Mouse (Mus musculus) forebrain, embryonic 10.5 days (tissue): Measurements from ENCODE around the gene Nipsnap3b. TPM values are rescaled to one million over a fixed set of nuclear protein-coding genes. Genes with fewer than 3 reads are reported as not detected.

Experiments
- DNase-seq: peaks from one replicate; pipeline ENCODE4 v3.0.0-alpha.2; 2017; ENCODE audit warnings: low spot score; ENCODE audit errors: extremely low spot score
- H3K27ac ChIP-seq: fragments of 300-500 bp; sonication (generic); 2 replicates; pipeline ENCODE4 v1.5.1; 2016; ENCODE audit warnings: mild to moderate bottlenecking
- H3K27me3 ChIP-seq: fragments of 300-500 bp; sonication (generic); 2 replicates; pipeline ENCODE4 v1.6.1; 2016; ENCODE audit warnings: mild to moderate bottlenecking; ENCODE audit not compliant: poor library complexity, severe bottlenecking
- H3K36me3 ChIP-seq: fragments of 300-500 bp; sonication (generic); replicated peaks from 2 replicates; pipeline ENCODE4 v1.6.1; 2016; ENCODE audit warnings: mild to moderate bottlenecking, moderate library complexity
- H3K4me1 ChIP-seq: fragments of 300-500 bp; sonication (generic); 2 replicates; pipeline ENCODE4 v1.6.1; 2016
- H3K4me3 ChIP-seq: fragments of 300-500 bp; sonication (generic); 2 replicates; pipeline ENCODE4 v1.5.1; 2016; ENCODE audit warnings: mild to moderate bottlenecking, moderate library complexity
- H3K9me3 ChIP-seq: fragments of 300-500 bp; sonication (generic); 2 replicates; pipeline ENCODE4 v1.6.1; 2016; ENCODE audit warnings: mild to moderate bottlenecking, moderate library complexity
- WGBS: fragments of 180-500 bp; shearing (Covaris S2); methylation state at CpG from one replicate; pipeline ENCODE4 v1.1.7; 2016; 5-methylcytosine and 5-hydroxymethylcytosine counted together
- polyA plus RNA-seq: library from polyadenylated mRNA; unstranded; fragments of >200 nt; fragmentation: Nextera tagmentation; extraction: Ambion mirVana; gene quantifications from 2 replicates; pipeline ENCODE4 v1.2.1, GENCODE M21; 2016

Nipsnap3b gene
- 69.9 and 74.9 TPM in 2 replicates for polyA plus RNA-seq

DNA sequence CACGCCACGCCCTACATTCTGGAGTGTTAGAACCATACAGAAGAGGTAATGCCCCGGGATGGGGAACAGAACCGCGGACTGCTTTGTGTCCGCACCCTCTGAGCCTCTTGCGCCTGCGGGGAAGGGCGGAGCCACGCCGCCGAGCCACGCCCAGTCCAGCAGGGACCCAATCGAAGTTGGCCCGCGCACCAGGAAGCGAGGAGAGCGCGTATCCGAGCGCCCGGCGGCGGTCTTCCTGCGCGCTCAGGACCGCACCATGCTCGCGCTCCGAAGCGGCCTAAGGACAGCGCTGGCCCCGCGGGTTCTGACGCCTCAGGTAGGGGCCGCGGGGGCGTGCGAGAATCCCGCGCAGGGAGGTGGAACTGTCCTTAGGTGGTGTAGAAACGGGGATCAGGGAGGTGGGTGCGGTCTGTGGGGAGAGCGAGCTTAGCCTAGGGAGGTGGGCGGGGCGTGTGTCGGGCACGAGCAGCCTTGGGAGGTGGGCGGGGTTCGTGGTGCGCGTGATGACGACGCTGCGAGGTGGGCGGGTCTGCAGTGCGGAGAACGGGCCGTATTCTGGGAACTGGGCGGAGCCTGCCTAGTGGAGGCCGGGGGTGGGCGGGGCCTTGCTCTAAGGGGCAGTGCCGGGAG lies at the start of gene Nipsnap3b:
TSS of gene Nipsnap3b (plus strand) at position 149 of the 630 bp plus-strand sequence.
- Histone ChIP-seq H3K27ac (peak within 1 kb of the TSS; percentile 92), H3K4me1 (peaks cover 12% of the 10 kb centered on the region), H3K27me3 (no peaks in the 10 kb centered on the region), H3K4me3 (peak within 1 kb of the TSS; percentile 84), H3K9me3 (peaks cover 15% of the 10 kb centered on the region), H3K36me3 (peaks cover 32% of the 10 kb centered on the region)
- WGBS: under 1% methylated on average over 63 of the region's 63 CpGs
- peak; percentile 96 for DNase-seq

DNA sequence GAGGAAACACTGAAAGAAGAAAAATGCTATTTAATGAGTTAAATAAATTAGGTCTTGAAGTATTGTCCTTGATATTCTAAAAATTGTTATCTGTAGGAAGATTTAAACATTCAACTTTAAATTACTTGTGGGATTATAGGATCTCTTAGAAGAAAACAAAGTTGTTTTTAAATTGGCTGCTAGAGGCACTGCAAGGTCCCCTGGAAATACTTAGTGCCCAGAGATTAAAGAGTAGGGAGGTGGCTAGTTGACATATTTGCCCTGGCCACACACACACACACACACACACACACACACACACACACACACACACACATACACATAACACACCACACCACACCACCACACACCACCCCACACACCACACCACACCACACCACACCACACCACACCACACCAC lies 47.4 kb upstream of the Nipsnap3b start, which contains the start of gene Olfr270:
TSS of gene Olfr270 (plus strand) at position 301 of the 400 bp plus-strand sequence.
- H3K36me3 ChIP-seq: no peaks in the 10 kb centered on the region
- DNase-seq: no peak
- no peaks in the 10 kb centered on the region for H3K9me3 ChIP-seq
- no peak within 1 kb of the TSS for H3K27ac ChIP-seq
- no peak within 1 kb of the TSS for H3K4me3 ChIP-seq
- no peaks in the 10 kb centered on the region for H3K4me1 ChIP-seq
- no peaks in the 10 kb centered on the region for H3K27me3 ChIP-seq

DNA sequence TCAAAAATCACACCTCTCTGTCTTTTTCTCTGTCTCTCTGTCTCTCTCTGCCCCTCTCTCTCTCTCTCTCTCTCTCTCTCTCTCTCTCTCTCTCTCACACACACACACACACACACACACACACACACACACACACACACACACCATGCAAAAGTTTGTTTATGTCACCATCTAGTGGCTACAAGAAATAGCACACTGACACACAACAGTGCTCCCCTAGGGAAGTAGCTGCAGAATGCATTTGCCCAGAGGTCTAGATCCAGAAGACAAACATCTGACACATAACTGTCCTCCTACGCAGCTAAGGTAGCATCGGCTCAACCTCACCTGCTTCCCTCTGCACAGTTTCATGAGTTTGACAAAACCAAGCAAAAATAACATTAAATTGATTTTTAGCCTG lies 26.5 kb upstream of the Nipsnap3b start:
- peaks cover 5% of the 10 kb centered on the region; the same call in 1 of the 2 replicates for H3K4me1 ChIP-seq
- DNase-seq: no peak
- no peaks in the 10 kb centered on the region for H3K36me3 ChIP-seq
- H3K27me3 ChIP-seq: no peaks in the 10 kb centered on the region
- H3K4me3 ChIP-seq: no peak overlapping the region
- H3K27ac ChIP-seq: no peak overlapping the region
- WGBS: 71% methylated on average over 2 of the region's 2 CpGs
- no peaks in the 10 kb centered on the region for H3K9me3 ChIP-seq

DNA sequence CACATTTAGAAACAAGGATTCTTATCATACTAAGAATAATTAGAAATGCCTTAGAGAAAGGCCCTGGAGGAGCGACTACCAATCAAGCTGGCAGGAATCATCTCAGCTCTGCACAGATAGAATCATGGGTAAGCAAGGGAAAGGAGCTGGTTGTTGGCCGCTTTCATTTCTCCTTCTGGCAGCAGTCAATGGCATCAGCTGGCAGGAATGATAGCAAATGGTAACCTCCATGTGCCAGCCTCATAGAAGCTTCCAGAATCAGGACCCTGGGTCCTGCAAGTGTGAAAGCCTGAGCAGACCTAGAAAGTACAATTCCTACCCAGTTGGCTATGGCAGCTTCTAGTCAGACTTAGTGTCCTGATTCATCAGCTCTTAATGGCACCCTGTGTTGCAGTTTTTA lies 25.4 kb upstream of the Nipsnap3b start:
- Histone ChIP-seq H3K27ac (no peak overlapping the region), H3K9me3 (no peaks in the 10 kb centered on the region), H3K4me1 (peaks cover 5% of the 10 kb centered on the region; the same call in 1 of the 2 replicates), H3K27me3 (no peaks in the 10 kb centered on the region), H3K36me3 (no peaks in the 10 kb centered on the region), H3K4me3 (no peak overlapping the region)
- 85% methylated on average over 2 of the region's 2 CpGs for WGBS
- no peak for DNase-seq

DNA sequence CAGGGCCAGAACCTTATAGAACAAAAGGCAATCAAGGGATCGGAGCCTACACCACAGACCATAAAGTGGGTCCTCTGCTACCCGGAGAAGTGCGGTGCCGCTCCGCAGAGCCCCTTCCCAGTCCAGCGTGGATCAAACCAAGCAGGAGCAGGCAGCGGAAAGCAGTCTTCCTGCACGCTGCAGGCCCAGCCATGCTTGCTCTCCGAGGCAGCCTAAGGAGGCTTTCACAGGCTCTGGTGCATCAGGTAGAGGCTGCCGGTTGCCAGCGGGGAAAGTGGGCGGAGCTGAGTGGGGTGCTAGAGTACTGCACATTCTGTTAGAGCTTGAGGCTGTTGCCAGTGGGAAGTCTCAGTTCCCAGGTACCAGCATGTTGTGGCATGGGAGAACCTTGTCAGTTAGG lies 22.4 kb upstream of the Nipsnap3b start, which contains the start of gene Nipsnap3a:
TSS of gene Nipsnap3a (plus strand) at position 25 of the 400 bp plus-strand sequence.
- Histone ChIP-seq H3K4me3 (peak within 1 kb of the TSS; percentile 40), H3K27ac (peak within 1 kb of the TSS; percentile 59; the same call in 1 of the 2 replicates), H3K4me1 (peaks cover 5% of the 10 kb centered on the region; the same call in 1 of the 2 replicates), H3K36me3 (no peaks in the 10 kb centered on the region), H3K27me3 (no peaks in the 10 kb centered on the region), H3K9me3 (no peaks in the 10 kb centered on the region)
- DNase-seq: no peak
- 37% methylated on average over 12 of the region's 12 CpGs for WGBS

DNA sequence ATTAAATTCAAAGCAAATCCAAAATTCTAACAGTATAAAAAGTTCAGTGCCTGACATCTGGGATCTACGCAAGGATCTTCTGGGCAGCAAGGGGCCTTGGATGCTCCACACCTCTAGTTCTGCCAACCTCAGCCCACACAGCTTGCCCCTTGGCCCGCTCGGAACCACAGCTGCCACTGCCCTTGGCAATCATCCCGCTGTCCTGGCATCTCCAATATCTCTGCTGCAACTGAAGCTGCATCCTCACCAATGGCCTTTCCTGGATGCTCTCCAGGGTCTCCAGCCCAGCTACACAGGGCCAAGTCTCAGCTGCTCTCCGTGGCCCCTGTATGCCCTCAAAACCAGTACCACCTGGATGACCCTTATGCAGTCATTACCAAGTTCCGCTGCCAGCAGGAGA lies 12.2 kb upstream of the Nipsnap3b start:
- 93% methylated on average over 6 of the region's 6 CpGs for WGBS
- Histone ChIP-seq H3K9me3 (no peaks in the 10 kb centered on the region), H3K4me1 (no peaks in the 10 kb centered on the region), H3K27me3 (no peaks in the 10 kb centered on the region), H3K4me3 (no peak overlapping the region), H3K36me3 (no peaks in the 10 kb centered on the region), H3K27ac (no peak overlapping the region)
- DNase-seq: no peak

DNA sequence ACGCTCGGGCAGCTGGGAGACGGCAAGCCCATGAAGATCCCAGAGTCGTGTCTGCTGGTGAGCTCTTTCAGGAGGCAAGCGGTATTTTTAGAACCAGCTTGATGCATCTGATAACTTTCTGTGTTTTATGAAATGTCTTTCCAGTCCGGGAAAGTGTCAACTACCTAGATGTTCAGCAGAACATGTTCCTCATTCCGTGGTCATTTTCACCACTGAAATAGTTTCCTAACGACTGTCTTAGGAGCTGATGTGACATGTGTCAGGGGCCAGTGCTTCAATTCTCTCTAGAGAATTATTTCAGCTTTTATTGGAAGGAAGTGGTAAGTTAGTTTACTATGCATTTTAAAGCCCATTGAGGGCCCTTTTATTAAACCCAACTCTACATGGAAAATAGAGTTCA lies 11.5 kb upstream of the Nipsnap3b start:
- Histone ChIP-seq H3K27me3 (no peaks in the 10 kb centered on the region), H3K9me3 (no peaks in the 10 kb centered on the region), H3K4me3 (no peak overlapping the region), H3K4me1 (no peaks in the 10 kb centered on the region), H3K27ac (no peak overlapping the region), H3K36me3 (no peaks in the 10 kb centered on the region)
- WGBS: 92% methylated on average over 8 of the region's 8 CpGs
- no peak for DNase-seq

DNA sequence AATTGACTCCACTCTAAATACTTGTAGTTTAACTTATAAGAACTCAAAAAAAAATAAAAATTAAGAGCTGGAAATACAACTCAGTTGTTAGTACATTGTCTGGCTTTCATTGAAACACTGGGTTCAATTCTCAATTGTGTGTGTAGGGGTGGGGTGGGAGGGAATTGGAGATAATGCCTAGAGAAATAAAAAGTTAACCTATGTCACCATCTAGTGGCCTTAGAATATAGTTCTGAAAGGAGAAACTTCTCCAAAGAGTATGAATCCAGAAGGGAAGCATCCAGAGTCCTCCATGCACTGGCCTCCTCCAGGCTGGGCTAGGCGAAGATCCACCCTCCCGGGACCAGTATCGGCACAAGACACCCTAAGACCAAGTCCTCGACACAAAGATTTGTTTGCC lies 2.5 kb upstream of the Nipsnap3b start:
- peaks cover 12% of the 10 kb centered on the region for H3K4me1 ChIP-seq
- no peak overlapping the region for H3K27ac ChIP-seq
- no peaks in the 10 kb centered on the region for H3K27me3 ChIP-seq
- H3K4me3 ChIP-seq: no peak overlapping the region
- no peaks in the 10 kb centered on the region for H3K9me3 ChIP-seq
- WGBS: 73% methylated on average over 4 of the region's 4 CpGs
- H3K36me3 ChIP-seq: peaks cover 6% of the 10 kb centered on the region
- no peak for DNase-seq

DNA sequence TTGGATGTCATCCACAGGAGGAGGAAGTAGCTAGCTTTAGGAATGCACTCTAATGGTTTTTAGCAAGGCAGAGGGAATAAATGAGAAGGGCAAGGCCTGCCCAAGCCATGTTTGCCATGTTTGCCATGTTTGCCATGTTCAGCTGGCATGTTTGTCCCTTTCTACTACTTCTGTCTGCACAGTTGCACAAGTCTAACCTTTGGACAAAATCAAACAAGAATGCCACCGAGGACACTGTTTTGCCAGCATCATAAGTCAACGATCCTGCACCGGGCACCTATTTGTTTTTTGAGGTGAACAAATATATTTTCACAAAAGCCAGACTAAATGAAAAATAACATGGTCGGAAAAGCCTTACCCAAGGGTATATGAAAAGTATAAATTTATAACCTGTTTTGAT lies 1.8 kb upstream of the Nipsnap3b start:
- Histone ChIP-seq H3K4me3 (no peak overlapping the region), H3K27me3 (no peaks in the 10 kb centered on the region), H3K9me3 (0 out of 2 replicates have a peak, but pooled peaks cover 3% of the 10 kb centered on the region), H3K27ac (no peak overlapping the region), H3K4me1 (peaks cover 12% of the 10 kb centered on the region), H3K36me3 (peaks cover 12% of the 10 kb centered on the region)
- no peak for DNase-seq
- WGBS: 95% methylated on average over 4 of the region's 4 CpGs

DNA sequence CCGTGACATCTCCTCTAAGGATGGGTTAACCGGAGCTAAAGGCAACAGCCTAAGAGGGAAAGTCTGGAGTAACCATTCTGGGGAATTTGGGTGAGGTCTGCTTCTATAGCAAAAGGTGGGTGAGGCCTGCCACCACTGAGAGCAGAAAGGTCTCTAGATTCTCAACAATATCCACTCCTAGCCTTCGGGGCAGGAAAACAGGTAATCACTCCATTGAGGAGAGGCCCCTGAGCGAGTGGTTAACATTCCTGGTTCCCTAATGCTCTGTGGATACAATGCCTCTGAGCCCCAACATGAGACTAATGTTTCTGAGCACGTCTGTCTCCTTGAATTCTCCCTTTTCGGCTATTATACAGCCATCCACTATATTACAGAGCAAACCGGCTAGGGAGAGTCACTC lies 2.7 kb downstream of the Nipsnap3b start:
- Histone ChIP-seq H3K36me3 (peaks cover 58% of the 10 kb centered on the region), H3K4me1 (peaks cover 12% of the 10 kb centered on the region), H3K27ac (no peak overlapping the region), H3K4me3 (no peak overlapping the region), H3K27me3 (no peaks in the 10 kb centered on the region), H3K9me3 (peaks cover 32% of the 10 kb centered on the region)
- 91% methylated on average over 7 of the region's 7 CpGs for WGBS
- DNase-seq: no peak

DNA sequence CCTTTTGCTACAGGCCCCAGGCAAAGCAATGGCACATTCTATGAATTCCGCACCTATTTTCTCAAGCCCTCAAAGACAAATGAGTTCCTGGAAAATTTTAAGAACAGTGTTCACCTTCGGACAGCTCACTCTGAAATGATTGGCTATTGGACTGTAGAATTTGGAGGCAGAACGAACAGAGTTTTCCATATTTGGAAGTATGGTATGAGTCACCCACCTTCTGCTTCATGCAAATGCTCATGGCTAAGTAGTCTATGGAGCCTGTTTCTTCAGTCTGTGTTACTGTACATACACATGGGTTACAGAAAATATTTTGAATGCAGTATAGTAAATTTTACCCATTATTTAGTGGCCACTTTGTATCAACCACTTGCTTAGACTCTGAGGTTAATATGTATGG lies 3.3 kb downstream of the Nipsnap3b start:
- H3K27me3 ChIP-seq: no peaks in the 10 kb centered on the region
- peaks cover 12% of the 10 kb centered on the region for H3K4me1 ChIP-seq
- 95% methylated on average over 3 of the region's 3 CpGs for WGBS
- H3K9me3 ChIP-seq: peaks cover 32% of the 10 kb centered on the region
- no peak for DNase-seq
- peaks cover 64% of the 10 kb centered on the region for H3K36me3 ChIP-seq
- H3K4me3 ChIP-seq: no peak overlapping the region
- H3K27ac ChIP-seq: no peak overlapping the region

DNA sequence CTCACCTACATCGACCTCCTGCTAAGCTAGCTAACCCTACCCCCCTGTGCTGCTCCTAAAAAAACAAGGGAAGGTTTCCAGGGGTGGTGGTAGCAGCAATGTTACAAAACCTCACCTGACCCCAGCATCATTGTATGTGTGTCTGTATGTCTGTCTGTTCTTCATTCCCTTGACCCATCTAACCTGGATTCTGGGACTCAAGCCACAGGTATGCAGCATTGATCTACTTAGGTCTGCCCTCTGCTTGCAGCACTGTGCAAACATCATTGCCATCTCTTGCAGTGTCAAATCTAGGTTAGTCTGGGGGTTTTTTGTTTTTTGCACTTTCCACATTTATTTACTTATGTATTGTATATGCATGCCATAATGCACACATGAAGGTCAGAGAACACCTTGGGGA lies 6.7 kb downstream of the Nipsnap3b start:
- Histone ChIP-seq H3K4me3 (no peak overlapping the region), H3K27ac (no peak overlapping the region), H3K27me3 (no peaks in the 10 kb centered on the region), H3K9me3 (peaks cover 32% of the 10 kb centered on the region), H3K4me1 (no peaks in the 10 kb centered on the region), H3K36me3 (peaks cover 92% of the 10 kb centered on the region)
- DNase-seq: no peak
- 93% methylated on average over 1 of the region's 1 CpGs for WGBS

DNA sequence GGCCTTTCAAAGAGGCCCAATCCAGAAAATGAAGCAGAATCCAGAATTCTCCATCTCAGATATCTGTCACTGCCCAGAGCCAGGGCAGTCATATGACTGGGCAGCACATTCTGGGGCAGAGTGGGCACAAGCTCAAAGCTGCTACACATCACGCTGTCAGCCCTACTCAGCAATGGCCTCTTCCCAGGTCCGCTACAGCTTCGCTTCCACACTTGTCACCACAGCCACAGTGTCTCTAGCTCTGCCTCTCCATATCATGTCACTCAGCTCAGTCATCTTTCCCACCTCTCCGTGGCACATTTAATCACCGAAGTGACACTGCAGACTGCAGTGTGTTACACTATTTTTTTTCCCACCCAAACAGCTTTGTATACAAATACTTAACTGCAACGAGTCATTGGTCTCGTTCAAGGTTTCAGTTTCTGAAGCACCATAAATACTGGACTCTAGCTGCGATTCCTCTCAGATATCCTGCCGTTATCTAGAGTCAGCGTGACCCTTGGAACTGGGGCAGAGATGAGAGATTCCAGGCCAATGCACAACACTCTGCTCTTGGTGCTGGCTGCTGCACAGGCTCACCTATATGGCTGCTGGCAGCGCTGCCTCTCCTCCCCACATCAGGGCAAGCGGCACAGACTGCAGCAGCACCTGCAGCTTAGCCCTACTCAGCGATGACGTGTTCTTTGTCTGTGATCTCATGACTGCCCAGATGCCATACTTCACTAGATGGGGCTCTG lies 11.7 kb downstream of the Nipsnap3b start:
- DNase-seq: no peak
- H3K4me3 ChIP-seq: no peak overlapping the region

More for the DNA sequence above, 11.7 kb downstream of the Nipsnap3b start:
- peaks cover 2% of the 10 kb centered on the region; the same call in 1 of the 2 replicates for H3K9me3 ChIP-seq
- no peak overlapping the region for H3K27ac ChIP-seq
- WGBS: 94% methylated on average over 14 of the region's 14 CpGs
- no peaks in the 10 kb centered on the region for H3K27me3 ChIP-seq
- H3K4me1 ChIP-seq: no peaks in the 10 kb centered on the region
- peaks cover 53% of the 10 kb centered on the region for H3K36me3 ChIP-seq
